Mouse (Mus musculus) embryonic facial prominence, embryonic 10.5 days (tissue): ENCODE measurements around the gene Bpi. TPM values are rescaled to one million over a fixed set of nuclear protein-coding genes. Genes with fewer than 3 reads are reported as not detected.

Experiments
- DNase-seq: peaks from one replicate; pipeline ENCODE4 v3.0.0-alpha.2; 2017; ENCODE audit warnings: low spot score
- H3K27ac ChIP-seq: fragments of 300-500 bp; sonication (generic); replicated peaks from 2 replicates; pipeline ENCODE4 v1.5.1; 2016; ENCODE audit warnings: mild to moderate bottlenecking
- H3K27me3 ChIP-seq: fragments of 300-500 bp; sonication (generic); replicated peaks from 2 replicates; pipeline ENCODE4 v1.6.1; 2016; ENCODE audit warnings: low read depth, mild to moderate bottlenecking; ENCODE audit not compliant: poor library complexity, severe bottlenecking
- H3K36me3 ChIP-seq: fragments of 300-500 bp; sonication (generic); replicated peaks from 2 replicates; pipeline ENCODE4 v1.6.1; 2016; ENCODE audit warnings: mild to moderate bottlenecking, moderate library complexity
- H3K4me1 ChIP-seq: fragments of 300-500 bp; sonication (generic); 2 replicates; pipeline ENCODE4 v1.6.1; 2016
- H3K4me3 ChIP-seq: fragments of 300-500 bp; sonication (generic); 2 replicates; pipeline ENCODE4 v1.5.1; 2016; ENCODE audit warnings: mild to moderate bottlenecking, moderate library complexity
- H3K9me3 ChIP-seq: fragments of 300-500 bp; sonication (generic); 2 replicates; pipeline ENCODE4 v1.6.1; 2016; ENCODE audit warnings: mild to moderate bottlenecking
- WGBS: fragments of 180-500 bp; shearing (Covaris S2); methylation state at CpG from one replicate; pipeline ENCODE4 v1.1.7; 2016; 5-methylcytosine and 5-hydroxymethylcytosine counted together
- polyA plus RNA-seq: library from polyadenylated mRNA; unstranded; fragments of >200 nt; fragmentation: Nextera tagmentation; extraction: Ambion mirVana; gene quantifications from 2 replicates; pipeline ENCODE4 v1.2.1, GENCODE M21; 2016

Bpi gene
- polyA plus RNA-seq, 1 experiment from 2014 or later, result not detected

GRCm38 (mm10) chr2:158245072-158245817, 12.6 kb upstream of the Bpi start:
- Histone ChIP-seq H3K4me1 (peaks cover 4% of the 10 kb centered on the region; the same call in 1 of the 2 replicates), H3K4me3 (no peak overlapping the region), H3K9me3 (no peaks in the 10 kb centered on the region), H3K27ac (no peak overlapping the region), H3K36me3 (no peaks in the 10 kb centered on the region), H3K27me3 (no peaks in the 10 kb centered on the region)
- 78% methylated on average over 4 of the region's 4 CpGs for WGBS
- no peak for DNase-seq

- no peaks in the 10 kb centered on the region for H3K36me3 ChIP-seq
- WGBS, result 86% methylated on average over 6 of the region's 6 CpGs
- no peak for DNase-seq
These were observed 10.0 kb upstream of the Bpi start for GRCm38 (mm10) chr2:158247852-158248251.

GRCm38 (mm10) chr2:158248318-158248717, 9.6 kb upstream of the Bpi start:
- Histone ChIP-seq H3K9me3 (no peaks in the 10 kb centered on the region), H3K27ac (no peak overlapping the region)
- DNase-seq, result no peak

More at GRCm38 (mm10) chr2:158247852-158248251, 10.0 kb upstream of the Bpi start:
- Histone ChIP-seq H3K4me3 (no peak overlapping the region), H3K9me3 (no peaks in the 10 kb centered on the region), H3K27me3 (no peaks in the 10 kb centered on the region), H3K27ac (no peak overlapping the region), H3K4me1 (peaks cover 7% of the 10 kb centered on the region; the same call in 1 of the 2 replicates)

GRCm38 (mm10) chr2:158250558-158250957, 7.3 kb upstream of the Bpi start:
- H3K4me1 ChIP-seq, result peaks cover 7% of the 10 kb centered on the region; the same call in 1 of the 2 replicates
- no peak for DNase-seq
- 79% methylated on average over 4 of the region's 4 CpGs for WGBS
- no peak overlapping the region for H3K4me3 ChIP-seq
- H3K27me3 ChIP-seq, result no peaks in the 10 kb centered on the region
- H3K36me3 ChIP-seq, result no peaks in the 10 kb centered on the region
- H3K27ac ChIP-seq, result no peak overlapping the region
- no peaks in the 10 kb centered on the region for H3K9me3 ChIP-seq

More at GRCm38 (mm10) chr2:158248318-158248717, 9.6 kb upstream of the Bpi start:
- Histone ChIP-seq H3K36me3 (no peaks in the 10 kb centered on the region), H3K27me3 (no peaks in the 10 kb centered on the region), H3K4me1 (peaks cover 7% of the 10 kb centered on the region; the same call in 1 of the 2 replicates), H3K4me3 (no peak overlapping the region)
- 85% methylated on average over 7 of the region's 7 CpGs for WGBS

GRCm38 (mm10) chr2:158253806-158254205, 4.1 kb upstream of the Bpi start:
- H3K9me3 ChIP-seq, result no peaks in the 10 kb centered on the region
- peaks cover 14% of the 10 kb centered on the region for H3K27me3 ChIP-seq
- peaks cover 30% of the 10 kb centered on the region for H3K4me1 ChIP-seq
- no peak overlapping the region for H3K27ac ChIP-seq
- WGBS, result 79% methylated on average over 5 of the region's 5 CpGs
- no peak for DNase-seq
- no peaks in the 10 kb centered on the region for H3K36me3 ChIP-seq
- H3K4me3 ChIP-seq, result no peak overlapping the region

- Histone ChIP-seq H3K36me3 (no peaks in the 10 kb centered on the region), H3K9me3 (no peaks in the 10 kb centered on the region), H3K4me3 (no peak overlapping the region), H3K4me1 (peaks cover 30% of the 10 kb centered on the region), H3K27ac (no peak overlapping the region), H3K27me3 (peaks cover 17% of the 10 kb centered on the region)
- DNase-seq, result peak; percentile 55
- 22% methylated on average over 5 of the region's 5 CpGs for WGBS
These were observed 1.0 kb upstream of the Bpi start for GRCm38 (mm10) chr2:158256894-158257293.

- Histone ChIP-seq H3K4me3 (no peak overlapping the region), H3K9me3 (no peaks in the 10 kb centered on the region), H3K4me1 (peaks cover 32% of the 10 kb centered on the region), H3K36me3 (no peaks in the 10 kb centered on the region), H3K27me3 (peaks cover 21% of the 10 kb centered on the region), H3K27ac (no peak overlapping the region)
- 9% methylated on average over 12 of the region's 12 CpGs for WGBS
- peak; percentile 84 for DNase-seq
These were observed 887 bp downstream of the Bpi start for GRCm38 (mm10) chr2:158258781-158259180.

GRCm38 (mm10) chr2:158259498-158259897, 1.6 kb downstream of the Bpi start:
- peaks cover 35% of the 10 kb centered on the region for H3K4me1 ChIP-seq
- H3K27me3 ChIP-seq, result peaks cover 21% of the 10 kb centered on the region
- no peak overlapping the region for H3K4me3 ChIP-seq
- 79% methylated on average over 8 of the region's 8 CpGs for WGBS
- H3K36me3 ChIP-seq, result no peaks in the 10 kb centered on the region
- no peak for DNase-seq
- H3K9me3 ChIP-seq, result no peaks in the 10 kb centered on the region
- no peak overlapping the region for H3K27ac ChIP-seq

- no peak overlapping the region for H3K4me3 ChIP-seq
- no peak overlapping the region for H3K27ac ChIP-seq
- WGBS, result 86% methylated on average over 3 of the region's 3 CpGs
- 0 out of 2 replicates have a peak, but pooled peaks cover 4% of the 10 kb centered on the region for H3K4me1 ChIP-seq
- no peaks in the 10 kb centered on the region for H3K36me3 ChIP-seq
- H3K9me3 ChIP-seq, result no peaks in the 10 kb centered on the region
- DNase-seq, result no peak
- peaks cover 3% of the 10 kb centered on the region for H3K27me3 ChIP-seq
These were observed 7.0 kb downstream of the Bpi start for GRCm38 (mm10) chr2:158264877-158265276.

GRCm38 (mm10) chr2:158270017-158270416, 12.1 kb downstream of the Bpi start:
- Histone ChIP-seq H3K4me1 (peaks cover 19% of the 10 kb centered on the region), H3K4me3 (no peak overlapping the region), H3K36me3 (no peaks in the 10 kb centered on the region), H3K27me3 (no peaks in the 10 kb centered on the region), H3K9me3 (no peaks in the 10 kb centered on the region), H3K27ac (no peak overlapping the region)
- DNase-seq, result no peak
- 76% methylated on average over 8 of the region's 8 CpGs for WGBS

GRCm38 (mm10) chr2:158273646-158274045, 15.8 kb downstream of the Bpi start:
- 20% methylated on average over 2 of the region's 2 CpGs for WGBS
- Histone ChIP-seq H3K27me3 (no peaks in the 10 kb centered on the region), H3K9me3 (no peaks in the 10 kb centered on the region), H3K4me3 (no peak overlapping the region), H3K4me1 (peaks cover 42% of the 10 kb centered on the region), H3K36me3 (no peaks in the 10 kb centered on the region), H3K27ac (peak overlapping the region; percentile 54)
- peak; percentile 55 for DNase-seq

GRCm38 (mm10) chr2:158275349-158275748, 17.5 kb downstream of the Bpi start:
- Histone ChIP-seq H3K27me3 (no peaks in the 10 kb centered on the region), H3K4me3 (no peak overlapping the region), H3K36me3 (no peaks in the 10 kb centered on the region), H3K9me3 (no peaks in the 10 kb centered on the region), H3K27ac (no peak overlapping the region), H3K4me1 (peaks cover 42% of the 10 kb centered on the region)
- 91% methylated on average over 3 of the region's 3 CpGs for WGBS
- DNase-seq, result no peak

- H3K4me1 ChIP-seq, result peaks cover 42% of the 10 kb centered on the region
- H3K4me3 ChIP-seq, result no peak overlapping the region
- no peaks in the 10 kb centered on the region for H3K27me3 ChIP-seq
- no peak overlapping the region; the same call in 1 of the 2 replicates for H3K27ac ChIP-seq
- no peaks in the 10 kb centered on the region for H3K9me3 ChIP-seq
- no peaks in the 10 kb centered on the region for H3K36me3 ChIP-seq
- no peak for DNase-seq
- 47% methylated on average over 4 of the region's 4 CpGs for WGBS
These were observed 17.9 kb downstream of the Bpi start for GRCm38 (mm10) chr2:158275811-158276210.
